Mouse (Mus musculus) intestine, embryonic 14.5 days (tissue): ENCODE results near the gene Trip6. TPM values are rescaled to one million over a fixed set of nuclear protein-coding genes. Genes with fewer than 3 reads are reported as not detected.

Source experiments
- ATAC-seq: fragments of 200-750 bp; cut with Nextera tagmentation; replicated peaks from 2 replicates; pipeline ENCODE4 v1.8.0; 2017; ENCODE audit warnings: low read depth, moderate number of reproducible peaks, moderate TSS enrichment, moderate library complexity; ENCODE audit not compliant: low FRiP score, low TSS enrichment
- DNase-seq: peaks from one replicate; pipeline ENCODE4 v3.0.0-alpha.2; 2018; ENCODE audit warnings: low spot score
- H3K27ac ChIP-seq: fragments of 300-500 bp; sonication (generic); 2 replicates; pipeline ENCODE4 v1.5.1; 2014; ENCODE audit warnings: low read depth, mild to moderate bottlenecking, control low read depth
- H3K27me3 ChIP-seq: fragments of 300-500 bp; sonication (generic); replicated peaks from 2 replicates; pipeline ENCODE4 v1.6.1; 2014; ENCODE audit warnings: low read length, control low read depth; ENCODE audit not compliant: control insufficient read depth, insufficient read depth
- H3K36me3 ChIP-seq: fragments of 300-500 bp; sonication (generic); 2 replicates; pipeline ENCODE4 v1.6.1; 2014; ENCODE audit warnings: low read length, control low read depth; ENCODE audit not compliant: control insufficient read depth, insufficient read depth
- H3K4me1 ChIP-seq: fragments of 300-500 bp; sonication (generic); replicated peaks from 2 replicates; pipeline ENCODE4 v1.6.1; 2014; ENCODE audit warnings: low read length, control low read depth, mixed read lengths; ENCODE audit not compliant: control insufficient read depth, insufficient read depth
- H3K4me2 ChIP-seq: fragments of 300-500 bp; sonication (generic); 2 replicates; pipeline ENCODE4 v1.6.1; 2014; ENCODE audit warnings: low read length
- H3K4me3 ChIP-seq: fragments of 300-500 bp; sonication (generic); 2 replicates; pipeline ENCODE4 v1.5.1; 2014; ENCODE audit warnings: low read depth, low read length, control low read depth, mixed read lengths
- H3K9ac ChIP-seq: fragments of 300-500 bp; sonication (generic); 2 replicates; pipeline ENCODE4 v1.6.1; 2014; ENCODE audit warnings: mild to moderate bottlenecking, low read length
- H3K9me3 ChIP-seq: fragments of 300-500 bp; sonication (generic); 2 replicates; pipeline ENCODE4 v1.6.1; 2016; ENCODE audit warnings: low read length, control low read depth; ENCODE audit not compliant: control insufficient read depth
- WGBS: fragments of 180-500 bp; shearing (Covaris S2); extraction: QIAGEN DNeasy Blood & Tissue Kit; methylation state at CpG from one replicate; pipeline ENCODE4 v1.1.7; 2014; 5-methylcytosine and 5-hydroxymethylcytosine counted together
- polyA plus RNA-seq: library from polyadenylated mRNA; unstranded; fragments of >200 nt; fragmentation: Nextera tagmentation; extraction: Ambion mirVana; gene quantifications from 2 replicates; pipeline ENCODE4 v1.2.1, GENCODE M21; 2014

The Trip6 gene
- polyA plus RNA-seq, result 73.3 and 77.7 TPM in 2 replicates

DNA sequence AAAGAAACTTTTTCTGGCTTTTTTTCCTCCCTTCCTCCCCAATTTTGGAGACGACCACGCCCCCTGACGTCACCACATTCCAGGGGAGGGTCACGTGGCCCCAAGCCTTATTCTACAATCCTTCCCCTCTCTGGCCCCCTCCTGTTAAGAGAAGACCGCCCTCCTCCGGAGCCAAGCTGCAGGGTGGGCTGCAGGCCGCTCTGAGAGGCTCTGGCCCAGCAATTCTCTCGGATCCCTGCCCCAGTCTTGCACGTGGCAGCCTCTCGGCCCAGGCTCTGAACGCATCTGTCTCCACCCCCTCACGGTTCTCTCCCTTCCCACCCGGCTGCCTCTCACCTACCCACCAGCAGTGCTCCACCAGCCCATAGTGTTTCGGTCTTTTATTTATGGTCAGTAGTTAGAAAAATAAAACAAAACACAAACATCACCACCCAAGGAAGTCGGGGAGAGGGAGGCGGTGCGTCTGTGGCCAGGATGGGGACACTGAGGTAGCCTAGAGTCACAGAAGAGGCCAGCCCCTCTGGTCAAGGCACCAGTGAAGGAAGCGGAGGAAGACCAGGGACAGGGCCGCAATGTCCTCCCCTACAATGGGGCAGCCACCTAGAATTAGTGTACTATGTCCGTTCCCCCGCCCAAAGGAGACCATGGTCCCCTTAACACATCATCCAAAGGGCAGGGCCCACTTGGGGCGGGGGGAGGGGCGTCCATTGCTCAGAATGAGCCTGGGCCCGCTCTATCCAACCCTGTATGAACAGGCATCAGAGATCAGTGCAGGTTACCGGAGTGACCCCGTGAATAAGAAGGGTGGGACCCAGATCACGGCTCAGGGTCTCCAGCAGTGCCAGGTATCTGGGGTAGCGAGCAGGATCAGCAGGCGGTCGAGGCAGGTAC lies at the start of gene Trip6:
Gene Trip6, minus strand, starts transcription at position 212 of the 891 bp plus-strand sequence.
- H3K36me3 ChIP-seq, result peaks cover 27% of the 10 kb centered on the region
- H3K27ac ChIP-seq, result peak within 1 kb of the TSS; percentile 85
- 19% methylated on average over 30 of the region's 30 CpGs for WGBS
- DNase-seq, result peak; percentile 98
- peaks cover 34% of the 10 kb centered on the region for H3K4me1 ChIP-seq
- H3K9me3 ChIP-seq, result no peaks in the 10 kb centered on the region
- H3K9ac ChIP-seq, result peak within 1 kb of the TSS; percentile 70
- H3K27me3 ChIP-seq, result no peaks in the 10 kb centered on the region
- H3K4me2 ChIP-seq, result peak within 1 kb of the TSS; percentile 97
- ATAC-seq, result peak; percentile 92
- H3K4me3 ChIP-seq, result peak within 1 kb of the TSS; percentile 71

DNA sequence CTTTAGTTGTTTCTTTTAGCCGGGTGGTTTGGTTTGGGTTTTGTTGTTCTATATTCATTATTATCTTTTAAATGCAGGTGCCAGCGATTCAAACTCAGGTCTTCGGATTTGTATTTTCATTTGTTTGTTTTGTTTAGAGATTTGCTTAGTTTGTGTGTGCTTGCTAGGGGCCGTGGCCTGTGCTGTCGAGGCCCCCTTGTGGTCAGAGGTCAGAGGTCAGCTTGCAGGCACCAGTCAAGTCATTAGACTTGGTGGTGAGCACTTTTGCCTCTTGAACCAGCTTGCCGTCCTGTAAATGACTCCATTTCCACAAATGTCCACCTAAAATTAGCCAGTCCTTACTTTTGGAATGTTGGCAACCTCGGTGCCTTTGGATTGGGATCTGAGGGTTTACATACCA lies 44.2 kb upstream of the Trip6 start:
- no peak for ATAC-seq
- H3K4me2 ChIP-seq, result no peak overlapping the region
- H3K36me3 ChIP-seq, result peaks cover 98% of the 10 kb centered on the region
- 36% methylated on average over 7 of the region's 7 CpGs for WGBS
- no peak overlapping the region for H3K9ac ChIP-seq
- H3K4me1 ChIP-seq, result 0 out of 2 replicates have a peak, but pooled peaks cover 2% of the 10 kb centered on the region
- H3K27me3 ChIP-seq, result no peaks in the 10 kb centered on the region
- no peak overlapping the region for H3K27ac ChIP-seq
- DNase-seq, result no peak
- no peaks in the 10 kb centered on the region for H3K9me3 ChIP-seq
- no peak overlapping the region for H3K4me3 ChIP-seq

GRCm38 (mm10) chr5:137354091-137354490 lies 39.9 kb upstream of the Trip6 start:
- Histone ChIP-seq H3K9me3 (no peaks in the 10 kb centered on the region), H3K27me3 (no peaks in the 10 kb centered on the region), H3K36me3 (peaks cover 56% of the 10 kb centered on the region), H3K27ac (no peak overlapping the region), H3K4me1 (peaks cover 12% of the 10 kb centered on the region), H3K9ac (no peak overlapping the region), H3K4me2 (no peak overlapping the region), H3K4me3 (no peak overlapping the region)
- 79% methylated on average over 17 of the region's 17 CpGs for WGBS
- DNase-seq (no peak), ATAC-seq (no peak)

GRCm38 (mm10) chr5:137352011-137352975 lies 38.1 kb upstream of the Trip6 start:
- ATAC-seq (no peak), DNase-seq (no peak)
- Histone ChIP-seq H3K4me1 (peaks cover 23% of the 10 kb centered on the region), H3K27ac (peak overlapping the region; percentile 34; the same call in 1 of the 2 replicates), H3K9me3 (no peaks in the 10 kb centered on the region), H3K36me3 (peaks cover 38% of the 10 kb centered on the region), H3K4me3 (peak overlapping the region; percentile 88), H3K27me3 (no peaks in the 10 kb centered on the region), H3K4me2 (peak overlapping the region; percentile 97), H3K9ac (peak overlapping the region; percentile 92)
- 10% methylated on average over 16 of the region's 16 CpGs for WGBS

- H3K4me1 ChIP-seq, result peaks cover 23% of the 10 kb centered on the region
- peaks cover 30% of the 10 kb centered on the region for H3K36me3 ChIP-seq
- DNase-seq, result peak; percentile 60
- H3K27ac ChIP-seq, result peak overlapping the region; percentile 91; the same call in 1 of the 2 replicates
- H3K4me2 ChIP-seq, result peak overlapping the region; percentile 97
- peak overlapping the region; percentile 92 for H3K9ac ChIP-seq
- peak overlapping the region; percentile 88 for H3K4me3 ChIP-seq
- ATAC-seq, result no peak
- H3K27me3 ChIP-seq, result no peaks in the 10 kb centered on the region
- no peaks in the 10 kb centered on the region for H3K9me3 ChIP-seq
- 10% methylated on average over 4 of the region's 4 CpGs for WGBS
These were observed 37.2 kb upstream of the Trip6 start for GRCm38 (mm10) chr5:137351394-137351793.

- peak overlapping the region; percentile 88 for H3K4me3 ChIP-seq
- WGBS, result 2% methylated on average over 8 of the region's 8 CpGs
- peak overlapping the region; percentile 91; the same call in 1 of the 2 replicates for H3K27ac ChIP-seq
- ATAC-seq, result no peak
- DNase-seq, result peak; percentile 64
- no peaks in the 10 kb centered on the region for H3K9me3 ChIP-seq
- H3K4me1 ChIP-seq, result peaks cover 23% of the 10 kb centered on the region
- peak overlapping the region; percentile 97 for H3K4me2 ChIP-seq
- peaks cover 26% of the 10 kb centered on the region for H3K36me3 ChIP-seq
- H3K9ac ChIP-seq, result peak overlapping the region; percentile 92
- H3K27me3 ChIP-seq, result no peaks in the 10 kb centered on the region
These were observed 36.8 kb upstream of the Trip6 start for GRCm38 (mm10) chr5:137351058-137351380.

GRCm38 (mm10) chr5:137350205-137351057 lies 36.2 kb upstream of the Trip6 start:
- WGBS, result under 1% methylated on average over 50 of the region's 55 CpGs
- peak; percentile 57 for ATAC-seq
- Histone ChIP-seq H3K9me3 (no peaks in the 10 kb centered on the region), H3K4me2 (peak overlapping the region; percentile 97), H3K9ac (peak overlapping the region; percentile 92), H3K27me3 (no peaks in the 10 kb centered on the region), H3K36me3 (peaks cover 20% of the 10 kb centered on the region), H3K27ac (peak overlapping the region; percentile 91), H3K4me1 (peaks cover 23% of the 10 kb centered on the region), H3K4me3 (peak overlapping the region; percentile 88)
- peak; percentile 69 for DNase-seq
